In genomic region chr13:21237161-21237560, GRCm38 (mm10) we compare ENCODE assay signal across 20 mouse cellular contexts. TPM values are rescaled to one million over a fixed set of nuclear protein-coding genes. Genes with fewer than 3 reads are reported as not detected.
"Had no signal": no experiment of that assay in that cellular context is flagged by ENCODE, and none has a peak within 500 bp of the region (broad histone marks: within the 10 kb centered on the region; RNA-seq: fewer than 3 reads in every experiment).

No protein-coding gene starts in this region.

- H3K27me3 ChIP-seq: liver, embryonic 13.5 days; stomach, embryonic 15.5 days had no signal

- H3K4me1 ChIP-seq: stomach, embryonic 15.5 days had no signal

- H3K9ac ChIP-seq: liver, embryonic 13.5 days; liver, postnatal 0 days; neural tube, embryonic 15.5 days; stomach, embryonic 15.5 days had no signal

- H3K4me3 ChIP-seq: layer of hippocampus, adult 2 months; liver, embryonic 13.5 days; myocyte; neural tube, embryonic 15.5 days; stomach, embryonic 15.5 days had no signal

- H3K27ac ChIP-seq: kidney, postnatal 0 days; layer of hippocampus, adult 2 months; liver, embryonic 13.5 days; neural tube, embryonic 15.5 days; stomach, embryonic 15.5 days had no signal

- DNase-seq: left cerebral cortex, postnatal 4 days; liver, embryonic 13.5 days; liver, postnatal 0 days; lung, postnatal 36 days; midbrain, embryonic 14.5 days; right cerebral cortex, adult 18-20 months; right cerebral cortex, postnatal 25 days; thymus, adult 2 months; thymus, postnatal 25 days had no signal

- H3K4me2 ChIP-seq: liver, embryonic 13.5 days; neural tube, embryonic 15.5 days; stomach, embryonic 15.5 days had no signal

- ATAC-seq: liver, postnatal 0 days; lung, postnatal 0 days had no signal

- H3K36me3 ChIP-seq: liver, embryonic 13.5 days; neural tube, embryonic 15.5 days; stomach, embryonic 15.5 days had no signal

- H3K9me3 ChIP-seq: liver, embryonic 13.5 days; neural tube, embryonic 15.5 days; stomach, embryonic 15.5 days had no signal

RNA-seq across cellular contexts. Expression of gene Gpx5, which starts 55.4 kb away (rescaled TPM):
- total RNA-seq: layer of hippocampus, adult 2 months; layer of hippocampus, postnatal 10 days; left cerebral cortex, postnatal 4 days; megakaryocyte progenitor cell, adult 5-6 weeks had no signal
- polyA plus RNA-seq: kidney, postnatal 0 days; liver, embryonic 13.5 days; liver, postnatal 0 days; lung, postnatal 0 days; midbrain, embryonic 14.5 days; myocyte; neural tube, embryonic 11.5 days; neural tube, embryonic 15.5 days; stomach, embryonic 15.5 days; testis, adult 2 months; thymus, adult 2 months; urinary bladder, adult 2 months had no signal
